Mouse (Mus musculus) liver, embryonic 14.5 days (tissue): ENCODE results near the gene Acss2. TPM values are rescaled to one million over a fixed set of nuclear protein-coding genes. Genes with fewer than 3 reads are reported as not detected.

Experiments
- ATAC-seq: fragments of 200-750 bp; cut with Nextera tagmentation; 2 replicates; pipeline ENCODE4 v1.8.0; 2017; ENCODE audit warnings: moderate number of reproducible peaks, mild to moderate bottlenecking, moderate library complexity; ENCODE audit not compliant: insufficient read depth
- DNase-seq, 3 experiments: peaks; one replicate each; pipeline ENCODE4 v3.0.0-alpha.2; 2012 to 2013; ENCODE audit warnings: low read depth in 3 of 3, low spot score in 3 of 3
- H3K27ac ChIP-seq: fragments of 300-500 bp; sonication (generic); 2 replicates; pipeline ENCODE4 v1.5.1; 2014; ENCODE audit warnings: moderate library complexity, mild to moderate bottlenecking, control low read depth, inconsistent platforms
- H3K27me3 ChIP-seq: fragments of 300-500 bp; sonication (generic); 2 replicates; pipeline ENCODE4 v1.6.1; 2014; ENCODE audit warnings: mild to moderate bottlenecking, low read length, moderate library complexity; ENCODE audit not compliant: control insufficient read depth, insufficient read depth
- H3K36me3 ChIP-seq: fragments of 300-500 bp; sonication (generic); replicated peaks from 2 replicates; pipeline ENCODE4 v1.6.1; 2014; ENCODE audit warnings: low read depth; ENCODE audit not compliant: control insufficient read depth, insufficient read depth
- H3K4me1 ChIP-seq, 2 experiments: fragments of 200-500 bp in 1 of 2; fragments of 300-500 bp in 1 of 2; sonication (generic) in 1 of 2; replicated peaks; 2 replicates each; pipeline ENCODE4 v1.6.1; 2012 to 2014; ENCODE audit warnings: antibody characterized with exemption in 1 of 2, inconsistent platforms in 1 of 2, low read length in 1 of 2; ENCODE audit not compliant: control insufficient read depth in 2 of 2, insufficient read depth in 2 of 2
- H3K4me2 ChIP-seq: fragments of 300-500 bp; sonication (generic); 2 replicates; pipeline ENCODE4 v1.6.1; 2014; ENCODE audit warnings: low read depth, mild to moderate bottlenecking, control low read depth, moderate library complexity
- H3K4me3 ChIP-seq, 2 experiments: fragments of 200-500 bp in 1 of 2; fragments of 300-500 bp in 1 of 2; sonication (generic) in 1 of 2; 2 replicates each; pipeline ENCODE4 v1.5.1; 2012 to 2014; ENCODE audit warnings: low read depth in 2 of 2, low read length in 2 of 2, mild to moderate bottlenecking in 2 of 2, control low read depth in 1 of 2, inconsistent platforms in 1 of 2, moderate library complexity in 1 of 2; ENCODE audit not compliant: insufficient read depth in 1 of 2
- H3K9ac ChIP-seq: fragments of 300-500 bp; sonication (generic); replicated peaks from 2 replicates; pipeline ENCODE4 v1.6.1; 2014; ENCODE audit warnings: mild to moderate bottlenecking, control low read depth, moderate library complexity
- H3K9me3 ChIP-seq: fragments of 300-500 bp; sonication (generic); 2 replicates; pipeline ENCODE4 v1.6.1; 2016; ENCODE audit warnings: low read length, mixed read lengths; ENCODE audit not compliant: control insufficient read depth
- CTCF ChIP-seq: IDR thresholded peaks from 2 replicates; pipeline ENCODE4 v1.5.1; 2016; ENCODE audit warnings: antibody characterized with exemption, low read depth, control low read depth
- EP300 ChIP-seq: IDR thresholded peaks from 2 replicates; pipeline ENCODE4 v1.6.1; 2016; ENCODE audit warnings: antibody characterized with exemption, low read depth
- WGBS: fragments of 180-500 bp; shearing (Covaris S2); extraction: QIAGEN DNeasy Blood & Tissue Kit; methylation state at CpG from one replicate; pipeline ENCODE4 v1.1.7; 2014; ENCODE audit not compliant: insufficient replicate concordance; 5-methylcytosine and 5-hydroxymethylcytosine counted together
- polyA plus RNA-seq, 2 experiments: library from polyadenylated mRNA; depleted of rRNA in 1 of 2; stranded (reverse) in 1 of 2; unstranded in 1 of 2; fragments of >200 nt; fragmentation: Nextera tagmentation in 1 of 2; extraction: Ambion mirVana in 1 of 2; gene quantifications; 2 replicates each; pipeline versions ENCODE4 v1.2.1 to v1.2.3; 2012 to 2014

Acss2 gene
- polyA plus RNA-seq, 2 experiments = 13.8 to 18.3 TPM

DNA sequence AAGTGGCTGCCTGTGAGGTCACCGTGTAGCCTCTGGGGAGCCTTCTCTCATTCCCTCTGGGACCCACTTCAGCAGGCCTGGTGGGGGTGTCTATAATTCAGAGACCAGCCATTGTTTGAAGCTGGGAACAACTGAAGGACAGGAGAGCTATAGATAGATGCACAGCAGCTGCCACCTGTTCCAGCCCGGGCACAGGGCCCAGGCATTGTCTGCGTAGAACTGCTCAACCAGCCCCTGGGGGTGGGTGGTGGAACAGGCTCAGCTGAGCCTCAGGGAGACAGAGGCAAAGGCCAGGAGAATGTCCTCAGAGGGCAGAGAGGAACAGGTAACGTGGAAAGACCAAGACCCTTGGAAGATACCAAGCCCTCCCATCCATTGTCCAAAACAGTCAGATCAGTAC is 88.6 kb downstream of the Acss2 start:
- peaks cover 46 to 54% of the 10 kb centered on the region in 2 experiments for H3K4me1 ChIP-seq
- WGBS = 83% methylated on average over 4 of the region's 4 CpGs

DNA sequence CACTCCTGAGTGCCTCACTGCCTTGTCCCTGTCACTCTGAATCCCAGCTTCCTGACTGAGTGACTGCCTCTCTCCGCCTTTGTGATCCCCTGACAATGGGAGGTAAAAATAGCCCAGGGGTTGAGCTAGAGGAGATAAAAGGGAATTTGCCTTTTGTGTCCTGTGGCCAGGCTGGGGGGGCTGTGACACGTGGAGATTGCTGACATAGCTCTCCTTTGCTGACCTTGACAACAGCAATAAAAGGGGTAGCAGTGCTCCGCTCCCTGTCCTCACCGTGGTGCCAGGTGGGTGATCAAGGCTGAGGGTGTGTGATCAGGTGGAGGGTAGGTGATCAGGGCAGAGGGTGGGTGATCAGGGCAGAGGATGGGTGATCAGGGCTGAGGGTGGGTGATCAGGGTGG is 93.2 kb downstream of the Acss2 start, which contains the start of gene Myh7b:
Gene Myh7b (plus strand): TSS at position 235 of the 400 bp plus-strand sequence.
- Histone ChIP-seq H3K9ac (no peak within 1 kb of the TSS; the same call in none of the 2 replicates), H3K27me3 (no peaks in the 10 kb centered on the region), H3K4me3 (no peak within 1 kb of the TSS), H3K9me3 (no peaks in the 10 kb centered on the region), H3K27ac (peak within 1 kb of the TSS; percentile 41), H3K36me3 (no peaks in the 10 kb centered on the region), H3K4me1 (peaks cover 37 to 56% of the 10 kb centered on the region in 2 experiments), H3K4me2 (peak within 1 kb of the TSS; percentile 98)
- no peak for TF ChIP-seq EP300
- TF ChIP-seq CTCF = no peak
- DNase-seq (no peak), ATAC-seq (no peak)
- 52% methylated on average over 4 of the region's 4 CpGs for WGBS

More for the DNA sequence above, 88.6 kb downstream of the Acss2 start:
- no peaks in the 10 kb centered on the region for H3K27me3 ChIP-seq
- no peak for ATAC-seq
- H3K4me2 ChIP-seq = no peak overlapping the region
- no peaks in the 10 kb centered on the region for H3K36me3 ChIP-seq
- no peaks in the 10 kb centered on the region for H3K9me3 ChIP-seq
- TF ChIP-seq CTCF (0 out of 2 replicates have a peak, but pooled peaks have one; percentile 19), EP300 (no peak)
- H3K27ac ChIP-seq = peak overlapping the region; percentile 97
- no peak for DNase-seq
- no peak overlapping the region for H3K4me3 ChIP-seq
- peak overlapping the region; percentile 45; the same call in 1 of the 2 replicates for H3K9ac ChIP-seq

DNA sequence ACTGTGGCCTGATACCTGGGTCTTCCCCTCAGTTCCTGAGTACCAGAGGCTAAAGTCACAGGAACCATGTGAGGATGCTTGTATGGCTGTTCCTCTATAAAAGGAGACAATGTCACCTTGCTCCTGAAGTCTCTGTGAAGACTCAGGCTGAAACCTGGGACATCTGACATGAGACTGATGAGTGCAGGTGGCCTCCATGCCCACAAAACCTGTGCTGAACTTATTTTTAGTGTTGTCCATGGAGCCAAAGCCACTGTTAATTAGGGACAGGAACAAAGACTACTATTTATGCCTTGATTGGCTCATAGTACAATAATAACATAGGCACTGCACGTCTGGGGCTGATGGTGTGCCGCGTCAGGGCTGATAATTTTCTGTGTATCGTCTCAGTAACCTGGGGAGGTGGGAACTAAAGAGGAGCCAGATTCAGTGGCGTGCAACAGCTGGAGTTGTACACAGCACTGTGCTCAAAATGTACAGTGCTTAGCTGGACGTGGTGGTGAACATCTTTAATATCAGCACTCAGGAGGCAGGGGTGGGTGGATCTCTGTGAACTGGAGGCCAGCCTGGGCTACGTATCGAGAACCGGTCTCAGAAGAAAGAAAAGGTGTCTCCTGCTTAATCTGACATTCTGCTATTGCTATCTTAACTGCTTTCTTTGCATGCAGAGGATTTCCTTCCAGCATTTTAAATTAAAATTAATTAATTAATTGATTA is 94.2 kb downstream of the Acss2 start:
- Histone ChIP-seq H3K27ac (peak overlapping the region; percentile 96), H3K9me3 (no peaks in the 10 kb centered on the region), H3K27me3 (no peaks in the 10 kb centered on the region), H3K4me3 (no peak overlapping the region), H3K4me1 (peaks cover 37 to 53% of the 10 kb centered on the region in 2 experiments), H3K9ac (peak overlapping the region; percentile 91), H3K4me2 (peak overlapping the region; percentile 98), H3K36me3 (no peaks in the 10 kb centered on the region)
- TF ChIP-seq CTCF (no peak), EP300 (no peak)
- ATAC-seq (no peak), DNase-seq (peak in 2 of 3 experiments; percentile 67 to 73)
- 70% methylated on average over 9 of the region's 9 CpGs for WGBS

DNA sequence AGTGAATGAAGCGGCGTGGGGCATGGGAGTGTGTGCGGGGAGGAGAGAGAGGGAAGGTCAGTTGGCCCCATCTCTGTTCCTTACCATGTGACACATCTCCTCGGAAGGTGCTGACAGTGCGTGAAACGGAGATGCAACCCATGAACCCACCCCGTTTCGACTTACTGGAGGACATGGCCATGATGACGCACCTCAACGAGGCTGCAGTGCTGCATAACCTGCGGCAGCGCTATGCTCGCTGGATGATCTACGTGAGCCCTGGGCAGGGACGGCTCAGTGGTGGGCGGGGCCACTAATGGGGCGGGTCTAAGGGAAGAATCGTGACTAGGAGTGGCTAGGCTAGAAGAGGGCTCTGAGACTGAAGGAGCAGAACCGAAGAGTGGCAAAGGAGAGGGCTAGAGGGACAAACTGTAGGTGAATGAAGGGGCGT is 95.6 kb downstream of the Acss2 start:
- Histone ChIP-seq H3K9ac (peak overlapping the region; percentile 91), H3K4me3 (peak overlapping the region; percentile 61 to 72), H3K36me3 (no peaks in the 10 kb centered on the region), H3K27ac (peak overlapping the region; percentile 96), H3K9me3 (no peaks in the 10 kb centered on the region), H3K4me2 (peak overlapping the region; percentile 98), H3K4me1 (peaks cover 42 to 57% of the 10 kb centered on the region in 2 experiments), H3K27me3 (no peaks in the 10 kb centered on the region)
- 3% methylated on average over 20 of the region's 20 CpGs for WGBS
- ATAC-seq (peak; percentile 97), DNase-seq (peak; percentile 91 to 93 (median 92))
- TF ChIP-seq CTCF = peak; percentile 45; the same call in 1 of the 2 replicates
- TF ChIP-seq EP300 = no peak

DNA sequence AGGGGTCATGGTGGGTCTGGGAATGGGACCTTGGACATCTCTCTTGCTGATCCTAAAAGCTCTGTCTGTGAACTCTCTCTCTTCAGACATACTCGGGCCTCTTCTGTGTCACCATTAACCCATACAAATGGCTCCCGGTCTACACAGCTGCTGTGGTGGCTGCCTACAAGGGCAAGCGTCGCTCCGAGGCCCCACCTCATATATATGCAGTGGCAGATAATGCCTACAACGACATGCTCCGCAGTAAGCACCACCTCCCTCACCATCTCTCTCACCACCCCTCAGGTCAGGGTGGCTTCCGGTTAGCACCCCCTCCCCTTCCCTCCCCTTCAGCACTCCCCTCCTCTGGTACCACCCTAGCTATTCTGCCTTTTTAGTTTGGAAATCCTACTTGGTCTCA is 96.2 kb downstream of the Acss2 start:
- TF ChIP-seq EP300 (no peak), CTCF (no peak)
- DNase-seq (peak in 1 of 3 experiments; percentile 58), ATAC-seq (peak; percentile 79)
- WGBS = 28% methylated on average over 8 of the region's 8 CpGs
- H3K4me2 ChIP-seq = peak overlapping the region; percentile 98
- H3K27ac ChIP-seq = peak overlapping the region; percentile 96
- H3K36me3 ChIP-seq = no peaks in the 10 kb centered on the region
- peak overlapping the region; percentile 61 to 72 for H3K4me3 ChIP-seq
- no peaks in the 10 kb centered on the region for H3K27me3 ChIP-seq
- H3K9ac ChIP-seq = peak overlapping the region; percentile 91
- no peaks in the 10 kb centered on the region for H3K9me3 ChIP-seq
- H3K4me1 ChIP-seq = peaks cover 48 to 62% of the 10 kb centered on the region in 2 experiments
